Mouse (Mus musculus): ENCODE results near the gene Lrrc29.

GRCm38 (mm10) chr8:105269461-105269947 lies 56.6 kb downstream of the Lrrc29 start, which contains the start of gene Hsf4:
- no peak for TF ChIP-seq CTCF (IDR thresholded peaks at IDR 0.05; ENCODE audit: insufficient read depth, low read length)
- peak; percentile 62; the same call in 1 of the 2 replicates for TF ChIP-seq POLR2A (IDR thresholded peaks at IDR 0.05; ENCODE audit: borderline replicate concordance, extremely low read depth, low read depth, low read length)
